Mouse (Mus musculus) ovary, adult 18-20 months (tissue): ENCODE results near the gene Bmp8b.
A peak's percentile ranks its signal among the peaks of the same experiment; 100 is the strongest.
"Not testable (repeated sequence)": the region's sequence is repeated elsewhere in the genome, so short reads cannot be mapped to it uniquely, and the experiment has no call there.

Experiments
- DNase-seq: peaks from one replicate; pipeline ENCODE4 v3.0.0; 2022; ENCODE audit warnings: low spot score, mixed read lengths

Bmp8b gene

DNA sequence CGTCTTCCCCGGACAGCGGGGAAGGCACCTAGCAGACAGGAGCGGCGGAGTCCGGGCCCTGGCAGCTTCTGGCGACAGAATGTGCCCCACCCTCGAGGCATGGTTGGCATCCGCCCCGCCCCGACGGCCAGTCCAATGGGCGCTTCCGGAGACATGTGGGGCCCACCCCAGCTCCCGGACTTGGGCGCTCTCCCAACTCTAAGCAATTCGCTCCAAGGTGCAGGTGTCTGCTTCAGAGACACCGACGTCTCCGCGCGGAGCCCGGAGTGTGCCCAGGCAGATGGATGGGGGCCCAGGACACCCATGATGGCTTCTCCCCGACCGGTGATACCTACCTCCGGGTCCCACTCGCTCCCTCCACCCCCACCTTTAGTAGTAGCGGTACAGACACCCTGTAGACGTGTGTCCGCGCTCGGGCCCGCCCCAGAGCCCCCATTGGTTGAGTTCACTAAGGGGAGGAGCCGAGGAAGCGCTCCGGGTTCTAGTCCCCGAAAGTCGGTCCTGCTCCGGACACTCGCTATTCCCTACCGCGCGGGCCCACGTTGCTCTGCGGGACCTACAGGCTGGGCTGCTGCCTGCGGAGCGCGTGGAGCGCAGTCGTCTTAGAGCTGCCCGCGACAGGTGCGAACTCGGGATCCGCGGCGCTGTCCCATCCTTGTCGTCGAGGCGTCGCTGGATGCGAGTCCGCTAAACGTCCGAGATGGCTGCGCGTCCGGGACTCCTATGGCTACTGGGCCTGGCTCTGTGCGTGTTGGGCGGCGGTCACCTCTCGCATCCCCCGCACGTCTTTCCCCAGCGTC lies at the start of gene Bmp8b:
Gene Bmp8b, plus strand, starts transcription at position 515 of the 800 bp plus-strand sequence.
- DNase-seq, result no peak

GRCm38 (mm10) chr4:123056560-123057109 lies 48.3 kb upstream of the Bmp8b start:
- no peak for DNase-seq

GRCm38 (mm10) chr4:123057957-123058356 lies 47.0 kb upstream of the Bmp8b start:
- no peak for DNase-seq

- DNase-seq, result no peak
Observed at GRCm38 (mm10) chr4:123061744-123062143, 43.2 kb upstream of the Bmp8b start.

DNA sequence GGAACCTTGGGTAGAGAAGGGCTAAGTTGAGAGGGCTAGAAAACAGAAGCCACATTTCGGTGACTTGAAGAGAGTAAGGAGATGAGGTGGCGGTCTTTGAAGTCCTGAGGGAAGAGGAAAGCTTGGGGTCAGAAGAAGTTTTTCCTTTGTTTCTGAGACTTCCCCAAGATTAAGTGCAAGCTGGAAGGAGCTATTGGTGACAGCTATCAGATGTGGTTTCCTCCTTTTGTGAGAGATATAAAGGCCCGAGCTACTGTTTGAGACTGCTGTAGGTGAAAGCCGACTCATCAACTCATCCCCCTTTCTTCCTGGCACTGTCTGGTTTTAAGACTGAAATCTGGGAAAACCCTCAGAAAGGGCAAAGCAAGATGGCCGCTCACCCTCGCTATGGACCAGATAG lies 36.3 kb upstream of the Bmp8b start:
- DNase-seq, result no peak

DNA sequence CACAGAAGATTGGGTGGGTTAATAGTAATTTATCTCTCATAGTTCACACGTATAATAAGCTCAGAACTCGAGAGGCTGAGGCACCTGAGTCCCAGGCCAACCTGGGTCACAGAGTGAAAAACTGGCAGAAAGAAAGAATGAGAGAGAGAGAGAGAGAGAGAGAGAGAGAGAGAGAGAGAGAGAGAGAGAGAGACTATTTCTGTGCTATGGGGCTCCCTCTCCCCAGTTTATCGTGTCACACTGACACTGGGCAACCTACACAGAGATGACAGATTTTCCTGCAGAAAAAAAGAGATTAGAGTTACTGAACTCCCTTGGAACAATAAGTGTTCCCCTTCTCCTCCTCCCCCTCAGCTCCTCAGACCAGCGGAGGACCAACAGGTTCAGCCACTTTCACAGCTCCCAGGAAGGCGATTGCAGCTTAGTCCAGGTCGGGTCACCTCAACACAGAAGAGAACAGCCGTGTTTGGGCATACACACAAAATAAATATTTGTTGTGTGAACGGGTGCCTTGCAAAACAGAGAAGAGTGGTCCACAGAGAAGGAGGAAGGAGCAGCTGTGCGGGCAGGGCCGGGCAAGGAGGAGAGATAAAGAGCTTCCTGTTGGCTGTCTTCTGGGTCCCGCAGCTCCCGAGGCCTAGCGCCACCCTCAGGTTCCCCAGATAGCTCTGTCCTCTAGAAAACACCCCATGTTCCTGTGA lies 33.5 kb upstream of the Bmp8b start:
- DNase-seq, result peak; percentile 38

- DNase-seq, result no peak
Observed at GRCm38 (mm10) chr4:123076928-123077327, 28.0 kb upstream of the Bmp8b start.

DNA sequence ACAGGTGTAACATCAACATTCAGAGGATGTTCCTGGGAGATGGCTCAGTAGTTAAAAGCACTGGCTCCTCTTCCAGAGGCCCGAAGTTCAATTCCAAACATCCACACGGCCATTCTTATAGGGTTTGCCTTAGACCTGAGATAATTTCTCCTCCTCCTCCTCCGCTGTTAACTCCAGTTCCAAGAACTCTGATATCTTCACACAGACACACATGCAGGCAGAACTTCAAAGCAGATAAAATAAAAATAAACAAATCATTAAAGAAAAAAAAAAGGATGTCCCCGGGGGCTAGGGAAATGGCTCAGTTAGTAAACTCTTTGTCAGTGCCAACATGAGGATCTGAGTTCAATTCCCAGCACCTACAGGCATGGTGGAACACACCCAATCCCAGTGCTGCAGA lies 26.7 kb upstream of the Bmp8b start:
- DNase-seq, result no peak

DNA sequence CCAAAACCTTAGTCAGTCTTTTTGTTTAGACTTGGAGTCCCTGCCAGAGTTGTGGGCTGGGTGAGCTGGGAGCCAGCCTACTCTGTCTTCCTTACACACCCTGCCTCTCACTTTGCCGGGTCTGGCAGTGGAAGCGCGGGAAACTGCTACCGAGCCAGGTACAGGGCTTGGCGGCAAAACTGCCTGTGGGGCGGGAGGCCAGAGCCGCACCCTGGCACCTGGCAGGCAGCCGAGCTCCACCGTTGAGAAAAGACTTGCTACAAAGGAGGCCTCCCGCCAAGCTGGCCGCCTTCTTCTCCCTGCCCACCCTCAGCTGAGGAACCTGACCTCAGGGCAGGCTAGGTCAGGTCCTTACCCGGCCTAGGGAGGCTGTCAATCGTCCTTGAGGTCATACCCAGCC lies 24.2 kb upstream of the Bmp8b start:
- peak; percentile 45 for DNase-seq

GRCm38 (mm10) chr4:123082283-123083163 lies 22.4 kb upstream of the Bmp8b start:
- DNase-seq, result no peak

DNA sequence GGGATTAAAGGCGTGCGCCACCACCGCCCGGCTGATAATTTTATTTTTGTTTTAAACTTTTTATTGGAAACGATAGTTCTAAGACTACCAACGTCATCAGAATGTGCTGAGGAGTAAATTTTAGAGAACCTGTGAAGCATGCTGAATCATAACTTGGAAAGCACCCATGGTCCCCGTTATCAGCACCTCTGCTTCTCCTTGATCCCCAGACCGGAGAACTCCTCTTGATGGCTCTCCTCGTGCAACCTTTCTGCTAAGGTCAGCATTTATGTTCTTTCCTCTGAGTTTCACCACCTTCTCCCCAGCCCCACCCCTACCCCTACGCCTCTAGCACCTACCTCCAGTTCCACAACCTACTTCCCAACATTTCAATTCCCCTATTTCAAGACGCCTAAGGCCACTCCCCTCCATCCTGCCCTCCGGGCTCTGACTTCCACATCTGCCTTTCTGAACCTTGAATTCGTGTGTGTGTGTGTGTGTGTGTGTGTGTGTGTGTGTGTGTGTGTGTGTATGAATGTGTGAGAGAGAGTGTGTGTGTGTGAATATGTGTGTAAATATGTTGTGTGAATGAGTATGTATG lies 21.6 kb upstream of the Bmp8b start:
- DNase-seq, result no peak

DNA sequence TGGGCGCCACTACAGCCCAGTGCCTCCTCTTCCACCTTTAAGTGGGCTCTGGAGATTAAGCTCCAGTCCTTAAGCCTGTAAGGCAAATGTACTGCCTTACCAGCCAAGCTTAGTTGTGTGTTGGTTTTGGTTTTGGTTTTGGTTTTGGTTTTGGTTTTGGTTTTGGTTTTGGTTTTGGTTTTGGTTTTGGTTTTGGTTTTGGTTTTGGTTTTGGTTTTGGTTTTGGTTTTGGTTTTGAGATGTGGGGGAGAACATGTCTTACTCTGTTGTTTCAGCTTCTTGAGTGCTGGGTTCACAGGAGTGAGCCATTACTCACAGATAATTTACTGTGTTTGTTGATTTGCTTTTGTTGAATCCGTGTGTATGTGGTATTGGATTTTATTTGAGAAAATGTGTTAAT lies 19.7 kb upstream of the Bmp8b start:
- no peak for DNase-seq

- no peak for DNase-seq
Observed at GRCm38 (mm10) chr4:123086381-123086780, 18.6 kb upstream of the Bmp8b start.

DNA sequence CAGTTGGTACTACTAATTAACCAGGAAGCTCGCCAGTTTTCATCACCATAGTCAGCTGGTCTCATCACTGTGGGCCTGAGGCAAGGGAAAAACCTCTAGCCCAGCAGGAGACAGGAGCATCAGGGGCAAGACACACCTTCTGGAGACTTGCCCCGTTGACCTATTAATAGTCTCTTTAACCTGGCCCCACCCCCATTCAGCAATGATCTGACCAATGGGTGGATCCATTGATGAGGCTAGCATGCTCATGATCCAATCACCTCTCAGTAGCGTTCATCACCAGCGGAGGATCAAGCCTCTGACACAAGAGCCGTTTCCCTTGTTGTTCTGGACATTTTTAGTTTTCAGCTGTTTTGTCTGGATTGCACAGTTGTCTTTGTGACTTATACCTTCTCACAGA lies 12.3 kb upstream of the Bmp8b start:
- DNase-seq, result no peak

- DNase-seq, result no peak
Observed at GRCm38 (mm10) chr4:123093064-123093776, 11.7 kb upstream of the Bmp8b start.

GRCm38 (mm10) chr4:123093869-123094268 lies 11.1 kb upstream of the Bmp8b start:
- no peak for DNase-seq

GRCm38 (mm10) chr4:123105451-123105790 lies 456 bp downstream of the Bmp8b start:
- DNase-seq, result no peak

DNA sequence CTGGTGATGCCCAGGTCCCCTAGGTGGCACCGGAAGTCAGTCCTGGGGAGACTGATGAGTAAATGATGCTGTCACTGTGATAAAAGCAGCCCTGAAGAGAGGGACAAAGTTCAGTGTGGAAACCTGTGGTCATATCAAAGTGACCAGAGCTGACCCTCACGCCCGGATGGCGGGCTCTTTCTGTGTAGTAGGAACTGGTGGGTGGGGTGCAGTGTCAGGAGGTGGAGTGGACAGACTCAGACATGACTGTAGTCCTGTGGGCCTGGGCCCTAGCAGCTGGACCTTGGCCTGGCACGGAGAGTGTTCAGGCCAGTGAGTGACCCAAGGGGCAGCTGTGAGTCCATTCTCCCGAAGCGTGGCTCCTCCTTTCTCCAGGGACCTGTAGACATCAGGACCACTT lies 964 bp downstream of the Bmp8b start:
- DNase-seq, result not testable (repeated sequence)

- DNase-seq, result no peak
Observed at GRCm38 (mm10) chr4:123106864-123107263, 1.9 kb downstream of the Bmp8b start.

DNA sequence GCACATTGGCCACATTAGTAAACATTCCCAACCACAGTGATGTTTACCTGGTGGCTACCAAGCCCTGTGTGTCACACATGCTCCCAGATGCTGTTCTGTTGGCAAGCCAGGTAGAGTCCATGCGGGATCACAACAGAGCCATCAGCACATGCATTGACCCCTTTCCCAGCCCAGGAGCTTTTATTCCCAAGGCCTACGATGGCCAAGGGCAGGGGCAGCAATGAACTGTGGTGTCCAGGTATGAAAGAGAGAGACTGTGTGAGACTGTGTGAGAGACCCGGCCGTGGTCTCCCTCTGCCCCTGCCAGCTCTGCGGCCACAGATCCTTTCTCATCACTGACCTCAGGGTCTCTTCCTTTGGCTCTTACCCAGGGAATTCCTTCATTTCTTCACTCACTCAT lies 3.1 kb downstream of the Bmp8b start:
- no peak for DNase-seq

DNA sequence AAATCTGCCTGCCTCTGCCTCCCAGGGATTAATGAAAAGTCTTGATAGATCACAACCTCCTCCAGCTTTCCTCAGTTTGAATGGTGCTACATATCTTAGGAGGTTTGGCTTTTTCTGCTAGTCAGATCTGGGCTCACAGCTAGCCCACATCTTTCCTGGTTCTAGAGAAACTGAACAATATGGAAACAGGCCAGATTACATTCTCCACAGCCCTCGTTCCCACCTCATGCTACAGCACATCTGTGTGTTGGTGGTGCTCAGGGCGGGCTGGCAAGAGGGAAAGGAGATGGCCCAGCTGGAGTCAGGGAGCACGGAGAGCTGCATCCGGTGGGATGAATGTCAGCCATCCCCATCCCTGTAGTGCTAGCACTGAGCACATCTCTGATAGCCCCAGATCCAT lies 5.8 kb downstream of the Bmp8b start:
- DNase-seq, result no peak
